Mouse (Mus musculus) lung, adult 2 months (tissue): ENCODE results near the gene Lmtk3.

ENCODE experiments used
- CTCF ChIP-seq: fragments of 200-500 bp; IDR thresholded peaks from 2 replicates; pipeline ENCODE4 v1.5.1; 2011; ENCODE audit warnings: mild to moderate bottlenecking, low read length, control low read depth; ENCODE audit not compliant: insufficient read depth
- POLR2A ChIP-seq: fragments of 200-500 bp; IDR thresholded peaks from 2 replicates; pipeline ENCODE4 v1.6.1; 2011; ENCODE audit warnings: low read depth, mild to moderate bottlenecking, control low read depth, low read length, borderline replicate concordance; ENCODE audit errors: extremely low read depth

GRCm38 (mm10) chr7:45813787-45814779 lies 30.5 kb downstream of the Lmtk3 start, which contains the start of gene Cyth2:
- TF ChIP-seq CTCF (no peak), POLR2A (peak; percentile 79)
